Mouse (Mus musculus) neural tube, embryonic 10.5 days (tissue): ENCODE measurements around the gene Leo1.

Experiments
- DNase-seq: peaks from one replicate; pipeline ENCODE4 v3.0.0-alpha.2; 2017; ENCODE audit warnings: low spot score; ENCODE audit errors: extremely low spot score

Leo1 gene

DNA sequence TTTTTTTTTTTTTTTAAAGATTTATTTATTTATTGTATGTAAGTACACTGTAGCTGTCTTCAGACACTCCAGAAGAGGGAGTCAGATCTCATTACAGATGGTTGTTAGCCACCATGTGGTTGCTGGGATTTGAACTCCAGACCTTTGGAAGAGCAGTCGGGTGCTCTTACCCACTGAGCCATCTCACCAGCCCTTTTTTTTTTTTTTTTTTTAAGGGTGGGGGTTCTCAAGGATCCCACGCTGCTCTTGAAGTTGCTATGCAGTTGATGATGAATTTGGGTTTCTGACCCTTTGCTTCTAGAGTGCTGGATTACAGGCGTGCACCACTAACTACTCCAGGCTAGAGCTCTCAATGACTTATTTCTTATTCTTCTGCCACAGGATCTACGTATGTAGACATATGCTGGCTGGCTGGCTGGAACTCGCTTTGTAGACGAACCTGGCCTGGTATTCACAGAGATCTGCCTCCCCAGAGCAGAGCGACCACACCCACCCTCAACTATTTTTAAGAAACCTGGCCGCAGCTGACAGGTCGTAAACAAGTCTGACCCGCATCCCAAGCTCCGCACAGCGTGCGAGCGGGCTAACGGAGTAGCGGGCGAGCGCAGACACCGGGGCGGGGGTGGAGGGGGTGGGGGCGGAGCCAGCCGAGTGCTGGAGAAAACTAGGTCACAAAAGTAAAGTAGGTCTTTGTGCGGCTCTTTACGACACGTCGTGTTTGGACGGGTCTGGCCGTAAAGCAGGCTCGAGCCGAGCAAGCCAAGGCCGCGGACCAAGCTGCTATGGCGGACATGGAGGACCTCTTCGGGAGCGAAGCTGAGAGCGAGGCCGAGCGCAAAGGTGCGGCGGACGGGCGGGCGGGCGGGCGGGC is at the start of gene Leo1:
Gene Leo1, plus strand, starts transcription at position 729 of the 871 bp plus-strand sequence.
- DNase-seq, result peak; percentile 89

DNA sequence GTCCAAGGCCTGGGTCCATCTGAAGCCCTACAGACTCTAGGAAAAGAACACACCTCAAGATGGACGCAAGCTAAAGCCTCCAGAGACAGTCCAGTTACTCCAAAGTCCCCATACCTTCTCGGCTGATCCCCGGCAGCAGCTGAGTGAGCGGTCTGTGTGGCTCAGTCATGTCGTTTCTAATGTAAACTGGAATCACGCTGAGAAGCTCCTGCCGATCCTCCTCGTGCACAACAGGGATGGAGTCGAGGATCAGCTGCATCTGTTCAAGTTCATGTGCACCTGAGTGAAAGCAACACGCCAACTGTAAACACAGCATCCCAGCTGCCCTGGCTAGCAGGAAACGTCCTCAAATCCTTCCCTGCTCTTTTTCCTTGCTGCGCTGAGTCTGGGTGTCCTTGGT is 48.1 kb upstream of the Leo1 start:
- no peak for DNase-seq

DNA sequence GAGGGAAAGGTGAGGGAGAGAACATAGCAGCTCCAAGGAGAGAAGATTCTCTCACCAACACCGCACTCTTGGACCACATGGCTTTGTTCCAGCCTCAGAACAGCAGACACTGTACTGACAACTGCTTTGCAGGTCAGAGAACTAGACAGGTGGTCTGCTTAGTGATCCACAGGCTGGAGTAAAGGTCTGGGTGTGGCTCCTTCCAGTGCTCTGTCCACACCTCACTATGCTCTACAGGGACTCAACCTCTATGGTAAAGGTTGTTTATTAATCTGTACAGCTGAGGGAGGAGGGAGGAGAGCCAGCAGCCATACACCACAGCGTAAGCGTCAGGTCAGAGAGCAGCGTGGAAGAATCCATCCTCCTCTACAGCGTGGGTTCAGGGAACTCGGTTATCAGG is 45.4 kb upstream of the Leo1 start:
- DNase-seq, result no peak

DNA sequence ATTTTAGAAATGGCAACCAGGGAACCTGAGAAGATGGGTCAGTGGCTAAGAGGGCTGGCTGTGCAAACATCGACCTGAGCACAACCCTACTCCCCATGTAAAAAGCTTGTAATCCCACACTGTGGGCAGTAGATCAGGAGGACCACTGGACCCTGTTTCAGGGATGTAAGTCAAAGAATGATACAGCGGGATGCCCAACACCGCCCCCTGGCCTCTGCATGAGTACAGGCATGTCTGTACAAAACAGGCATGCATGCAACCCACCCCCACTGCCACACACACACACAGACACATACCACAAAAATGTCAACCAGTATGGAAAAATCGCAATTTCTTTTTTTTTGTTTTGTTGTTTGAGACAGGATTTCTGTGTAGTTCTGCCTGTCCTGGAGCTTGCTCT is 42.3 kb upstream of the Leo1 start:
- no peak for DNase-seq

DNA sequence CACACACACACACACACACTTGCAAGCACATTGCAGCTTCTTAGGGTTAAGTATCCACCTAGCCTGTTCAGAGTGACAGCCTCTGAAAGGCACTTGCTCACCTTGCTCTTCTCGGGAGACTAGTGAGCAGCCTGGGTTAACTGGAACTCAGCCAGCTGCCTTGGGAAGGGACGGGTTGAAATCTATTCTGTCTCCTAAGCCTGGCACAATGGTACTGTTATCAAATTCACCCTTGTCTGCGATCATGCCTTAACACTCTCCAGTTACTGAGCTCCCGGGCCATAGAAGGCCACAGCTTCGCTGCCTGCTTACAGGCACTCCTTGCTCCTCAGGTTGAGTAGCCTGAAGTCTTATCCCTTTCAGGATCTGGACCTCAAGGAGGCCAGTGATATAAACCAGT is 40.7 kb upstream of the Leo1 start:
- DNase-seq, result no peak

- no peak for DNase-seq
Observed at GRCm38 (mm10) chr9:75401593-75402504, 39.5 kb upstream of the Leo1 start.

DNA sequence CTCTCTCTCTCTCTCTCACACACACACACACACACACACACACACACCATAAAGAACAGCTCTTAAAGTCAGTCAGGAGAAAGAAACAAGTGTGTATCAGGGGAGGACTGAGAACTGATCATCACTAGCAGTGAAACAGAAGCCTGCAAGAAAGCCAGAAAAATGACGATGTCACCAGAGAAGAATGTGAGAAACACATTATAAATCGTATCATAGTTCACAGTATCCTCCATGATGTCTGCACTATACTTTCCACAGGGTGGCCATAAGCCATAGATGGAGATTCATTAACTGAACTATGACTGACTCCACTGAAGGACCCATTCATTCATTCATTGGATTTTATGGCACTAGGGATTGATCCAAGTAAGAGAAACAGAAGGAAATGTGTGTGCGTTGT is 37.8 kb upstream of the Leo1 start:
- DNase-seq, result no peak

DNA sequence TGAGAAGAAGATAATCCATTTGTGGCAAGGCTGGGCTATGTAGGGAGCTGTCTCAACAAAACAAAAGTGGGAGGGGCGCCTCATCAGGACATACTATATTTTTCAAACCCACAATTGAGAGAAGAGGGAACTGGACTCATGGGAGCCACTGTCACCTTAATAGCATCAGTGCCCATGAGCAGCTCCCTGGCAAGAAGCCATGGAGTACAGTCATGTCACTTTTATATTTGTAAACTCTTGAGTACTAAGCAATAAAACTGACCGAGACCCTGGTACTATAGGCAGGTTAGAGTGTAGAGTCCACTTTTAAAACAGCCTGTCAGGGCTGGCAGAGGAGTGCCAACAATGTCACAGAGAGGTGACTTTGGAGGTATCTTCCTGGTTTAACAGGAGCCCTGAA is 35.2 kb upstream of the Leo1 start:
- DNase-seq, result no peak

- DNase-seq, result no peak
Observed at GRCm38 (mm10) chr9:75407803-75408202, 33.5 kb upstream of the Leo1 start.

- peak; percentile 31 for DNase-seq
Observed at GRCm38 (mm10) chr9:75408204-75408826, 33.0 kb upstream of the Leo1 start.

DNA sequence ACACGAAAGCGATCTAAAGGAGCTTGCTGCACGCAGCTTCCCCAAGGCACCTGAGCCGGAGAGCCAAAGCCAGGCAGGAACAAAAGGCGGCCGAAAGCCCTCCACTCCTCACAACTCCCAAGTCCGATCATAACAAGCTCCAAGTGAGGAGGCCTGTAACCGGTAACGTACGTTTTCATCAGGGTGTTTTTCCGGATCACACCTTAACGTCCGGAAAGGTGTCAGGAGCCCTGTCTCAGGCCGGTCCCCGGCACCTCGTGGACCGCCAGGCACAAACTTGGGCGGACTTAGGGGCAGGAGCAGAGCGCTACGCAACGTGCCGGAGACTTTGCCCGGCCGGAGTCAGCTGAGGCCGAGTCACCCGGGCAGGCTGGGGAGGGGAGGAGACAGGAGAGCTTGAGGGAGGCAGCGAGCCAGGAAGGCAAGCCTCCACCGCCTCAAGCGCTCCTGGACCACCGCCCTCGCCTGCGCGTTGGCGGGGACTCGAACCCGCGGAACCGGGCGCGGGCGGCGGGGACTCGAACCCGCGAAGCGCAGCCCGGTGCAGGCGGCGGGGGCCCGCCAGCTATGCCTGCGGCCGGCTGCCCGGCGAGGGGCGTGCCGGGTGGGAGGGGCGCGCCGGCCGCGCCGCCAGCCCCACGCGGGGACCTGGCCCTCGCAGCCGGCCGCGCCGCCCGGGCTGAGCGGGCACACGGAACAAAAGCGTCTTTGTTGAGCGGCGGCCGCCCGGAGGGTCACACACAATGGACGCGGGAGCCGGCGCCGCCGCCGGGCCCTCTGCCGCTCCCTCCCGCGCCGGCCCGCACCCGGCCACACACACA is 32.1 kb upstream of the Leo1 start:
- DNase-seq, result peak; percentile 83

GRCm38 (mm10) chr9:75409852-75410378 is 31.4 kb upstream of the Leo1 start, which contains the start of gene Mapk6:
TSS of gene Mapk6 (minus strand) at chr9:75410005.
- peak; percentile 96 for DNase-seq

DNA sequence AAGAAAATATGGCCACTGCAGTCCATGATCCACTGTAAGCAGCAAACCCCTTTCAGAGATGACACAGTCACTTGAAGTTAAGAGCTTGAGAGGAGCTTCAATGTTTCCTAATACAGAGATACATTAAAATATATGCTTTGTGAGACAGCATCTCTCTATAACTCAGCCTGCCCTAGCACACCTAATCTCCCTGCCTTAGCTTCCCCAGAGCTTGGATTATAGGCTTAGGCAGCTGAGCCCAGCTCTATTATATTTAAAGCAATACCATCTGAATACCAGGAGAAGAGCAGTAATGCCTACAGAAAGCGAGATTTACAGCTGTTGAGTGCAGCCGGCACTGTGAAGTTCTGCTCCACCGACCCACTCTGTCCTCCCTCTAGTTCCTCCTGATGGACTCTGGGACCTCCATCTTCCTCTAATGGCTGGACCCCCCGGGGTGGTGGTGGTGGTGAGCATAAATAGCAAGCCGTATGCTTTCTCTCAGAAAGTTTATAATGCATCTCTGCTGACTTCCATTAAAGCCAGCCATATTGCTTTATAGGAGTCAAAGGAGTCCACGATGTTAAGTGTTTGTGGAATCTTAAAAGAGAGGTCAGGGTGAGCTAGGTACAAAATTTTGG is 30.3 kb upstream of the Leo1 start:
- DNase-seq, result no peak

DNA sequence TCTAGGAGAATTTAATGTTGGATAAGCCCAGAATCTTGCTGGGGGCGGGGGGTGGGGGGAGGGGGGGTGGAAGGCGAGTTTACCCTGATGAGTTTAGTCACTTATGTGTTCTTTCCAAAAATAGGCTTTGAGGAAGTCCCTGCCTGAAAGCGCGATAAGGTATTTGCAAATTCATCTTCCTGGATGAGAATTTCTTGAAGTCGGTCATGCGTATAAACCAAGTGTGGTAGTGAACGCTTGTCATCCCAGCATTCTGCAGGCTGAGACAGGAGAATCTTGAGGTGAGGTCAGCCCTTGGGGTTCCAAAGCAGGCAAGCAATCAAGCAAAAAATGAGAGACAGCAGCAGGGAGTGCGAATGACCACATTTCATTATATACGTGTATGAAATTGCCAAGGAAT is 29.7 kb upstream of the Leo1 start:
- no peak for DNase-seq

DNA sequence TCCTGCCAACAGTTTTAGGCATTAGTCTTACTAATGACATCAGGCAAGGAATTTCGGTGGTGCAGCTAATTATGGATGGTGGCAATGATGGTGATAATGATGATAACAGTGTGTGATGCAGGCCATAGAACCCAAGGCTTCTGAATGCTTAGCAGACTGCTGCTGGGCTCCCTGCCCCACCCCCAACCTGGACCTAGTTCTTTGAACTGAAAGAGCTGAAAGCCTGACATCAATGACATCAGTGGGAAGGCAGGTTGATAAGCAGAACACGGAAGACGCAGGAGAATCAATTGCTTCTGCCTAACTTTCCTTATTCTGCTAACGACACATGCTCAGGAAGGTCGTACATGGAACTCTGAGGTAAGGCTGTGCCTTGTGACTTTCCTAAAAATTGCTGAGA is 28.1 kb upstream of the Leo1 start:
- DNase-seq, result no peak

GRCm38 (mm10) chr9:75414204-75414603 is 27.1 kb upstream of the Leo1 start:
- DNase-seq, result no peak

GRCm38 (mm10) chr9:75422251-75422691 is 19.1 kb upstream of the Leo1 start:
- no peak for DNase-seq

- DNase-seq, result no peak
Observed at GRCm38 (mm10) chr9:75423683-75424082, 17.6 kb upstream of the Leo1 start.

DNA sequence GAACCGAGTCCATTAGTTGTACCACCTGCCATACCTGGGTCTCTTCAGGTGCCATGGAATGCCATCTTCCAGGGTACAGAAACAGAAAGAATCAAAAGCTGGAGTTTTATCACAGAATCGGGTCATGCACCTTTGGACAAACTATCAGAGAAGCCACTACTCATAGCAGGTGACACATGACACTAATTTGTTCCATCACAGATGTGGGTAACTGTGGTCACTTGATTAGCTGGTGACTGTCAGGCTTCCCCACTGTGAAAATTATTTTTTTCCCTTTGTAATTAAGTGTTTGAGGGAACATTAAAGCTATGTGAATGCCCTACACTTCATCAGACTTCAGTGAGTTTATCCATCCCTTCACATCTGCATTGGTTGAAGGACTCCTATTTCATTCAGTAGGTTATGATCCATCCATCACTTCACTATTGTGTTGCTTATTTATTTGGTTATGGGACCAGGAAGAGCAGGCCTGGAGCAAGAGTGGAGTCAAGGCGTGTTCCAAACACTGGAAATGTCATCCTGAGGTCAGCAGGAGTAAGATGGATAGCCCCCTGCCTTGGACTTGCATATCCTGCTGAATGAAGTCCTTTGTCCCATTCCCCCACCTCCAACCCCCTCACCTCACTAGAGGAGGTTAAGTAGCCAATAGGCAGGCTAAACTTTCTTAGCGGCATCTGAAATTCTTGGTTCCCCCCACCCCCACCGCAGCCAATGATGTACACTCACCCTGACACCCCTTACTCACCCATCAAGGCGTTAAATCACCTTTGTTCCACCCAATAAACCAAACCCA is 16.8 kb upstream of the Leo1 start:
- DNase-seq, result peak; percentile 35
